Mouse (Mus musculus) ES-Bruce4 (cell line): Measurements from ENCODE around the gene Gfpt2.

Experiments
- CTCF ChIP-seq: IDR thresholded peaks from one replicate; pipeline ENCODE4 v1.8.1; 2011; ENCODE audit warnings: low read depth, low read length
- EP300 ChIP-seq: IDR thresholded peaks from 2 replicates; pipeline ENCODE4 v1.6.1; 2011; ENCODE audit warnings: low read depth, low read length; ENCODE audit not compliant: insufficient read depth
- POLR2A ChIP-seq: IDR thresholded peaks from one replicate; pipeline ENCODE4 v1.8.1; 2011; ENCODE audit warnings: low read length; ENCODE audit not compliant: insufficient read depth

GRCm38 (mm10) chr11:49840666-49841065 is 46.7 kb downstream of the Gfpt2 start:
- TF ChIP-seq POLR2A, result no peak
- no peak for TF ChIP-seq CTCF
- no peak for TF ChIP-seq EP300
